Mouse (Mus musculus): ENCODE data around the gene Tmem253. TPM values are rescaled to one million over a fixed set of nuclear protein-coding genes. Genes with fewer than 3 reads are reported as not detected.

The Tmem253 gene
- polyA plus RNA-seq, 1 experiment, result 7.6 TPM

GRCm38 (mm10) chr14:51996231-51996841 is 19.1 kb upstream of the Tmem253 start:
- no peaks in the 10 kb centered on the region for H3K4me1 ChIP-seq (ENCODE audit: control insufficient read depth, insufficient read depth, insufficient read length, low read length)
- no peak overlapping the region for H3K27ac ChIP-seq (replicated peaks; ENCODE audit: low read depth, low read length)
- H3K4me3 ChIP-seq (ENCODE audit: insufficient read depth, low read depth, low read length), result no peak overlapping the region

- Histone ChIP-seq H3K4me1 (ENCODE audit: control insufficient read depth, insufficient read depth, insufficient read length, low read length) (no peaks in the 10 kb centered on the region), H3K27ac (replicated peaks; ENCODE audit: low read depth, low read length) (no peak overlapping the region)
Observed at GRCm38 (mm10) chr14:51996866-51997265, 18.6 kb upstream of the Tmem253 start.

GRCm38 (mm10) chr14:51997483-51997882 is 18.0 kb upstream of the Tmem253 start:
- no peaks in the 10 kb centered on the region for H3K4me1 ChIP-seq (ENCODE audit: control insufficient read depth, insufficient read depth, insufficient read length, low read length)
- no peak overlapping the region for H3K27ac ChIP-seq (replicated peaks; ENCODE audit: low read depth, low read length)
- no peak overlapping the region for H3K4me3 ChIP-seq (ENCODE audit: insufficient read depth, low read depth, low read length)

More at GRCm38 (mm10) chr14:51996866-51997265, 18.6 kb upstream of the Tmem253 start:
- no peak overlapping the region for H3K4me3 ChIP-seq (ENCODE audit: insufficient read depth, low read depth, low read length)

GRCm38 (mm10) chr14:52003981-52004495 is 11.4 kb upstream of the Tmem253 start:
- Histone ChIP-seq H3K4me1 (ENCODE audit: control insufficient read depth, insufficient read depth, insufficient read length, low read length) (no peaks in the 10 kb centered on the region), H3K4me3 (ENCODE audit: insufficient read depth, low read depth, low read length) (no peak overlapping the region)

GRCm38 (mm10) chr14:52005141-52005540 is 10.3 kb upstream of the Tmem253 start:
- Histone ChIP-seq H3K4me3 (ENCODE audit: insufficient read depth, low read depth, low read length) (no peak overlapping the region), H3K27ac (replicated peaks; ENCODE audit: low read depth, low read length) (no peak overlapping the region), H3K4me1 (ENCODE audit: control insufficient read depth, insufficient read depth, insufficient read length, low read length) (no peaks in the 10 kb centered on the region)

More at GRCm38 (mm10) chr14:52003981-52004495, 11.4 kb upstream of the Tmem253 start:
- no peak overlapping the region for H3K27ac ChIP-seq (replicated peaks; ENCODE audit: low read depth, low read length)

- H3K27ac ChIP-seq (replicated peaks; ENCODE audit: low read depth, low read length), result no peak overlapping the region
- H3K4me3 ChIP-seq (ENCODE audit: insufficient read depth, low read depth, low read length), result no peak overlapping the region
- H3K4me1 ChIP-seq (ENCODE audit: control insufficient read depth, insufficient read depth, insufficient read length, low read length), result no peaks in the 10 kb centered on the region
Observed at GRCm38 (mm10) chr14:52005616-52006015, 9.8 kb upstream of the Tmem253 start.

GRCm38 (mm10) chr14:52006241-52006640 is 9.2 kb upstream of the Tmem253 start:
- no peak overlapping the region for H3K4me3 ChIP-seq (ENCODE audit: insufficient read depth, low read depth, low read length)
- no peak overlapping the region for H3K27ac ChIP-seq (replicated peaks; ENCODE audit: low read depth, low read length)

GRCm38 (mm10) chr14:52006771-52007170 is 8.7 kb upstream of the Tmem253 start:
- no peak overlapping the region for H3K27ac ChIP-seq (replicated peaks; ENCODE audit: low read depth, low read length)
- no peaks in the 10 kb centered on the region for H3K4me1 ChIP-seq (ENCODE audit: control insufficient read depth, insufficient read depth, insufficient read length, low read length)
- H3K4me3 ChIP-seq (ENCODE audit: insufficient read depth, low read depth, low read length), result no peak overlapping the region

More at GRCm38 (mm10) chr14:52006241-52006640, 9.2 kb upstream of the Tmem253 start:
- no peaks in the 10 kb centered on the region for H3K4me1 ChIP-seq (ENCODE audit: control insufficient read depth, insufficient read depth, insufficient read length, low read length)

- no peak overlapping the region for H3K4me3 ChIP-seq (ENCODE audit: insufficient read depth, low read depth, low read length)
- no peaks in the 10 kb centered on the region for H3K4me1 ChIP-seq (ENCODE audit: control insufficient read depth, insufficient read depth, insufficient read length, low read length)
- H3K27ac ChIP-seq (replicated peaks; ENCODE audit: low read depth, low read length), result no peak overlapping the region
Observed at GRCm38 (mm10) chr14:52008321-52009203, 6.9 kb upstream of the Tmem253 start.

GRCm38 (mm10) chr14:52009361-52009760 is 6.1 kb upstream of the Tmem253 start:
- no peak overlapping the region for H3K4me3 ChIP-seq (ENCODE audit: insufficient read depth, low read depth, low read length)
- no peak overlapping the region for H3K27ac ChIP-seq (replicated peaks; ENCODE audit: low read depth, low read length)
- no peaks in the 10 kb centered on the region for H3K4me1 ChIP-seq (ENCODE audit: control insufficient read depth, insufficient read depth, insufficient read length, low read length)

GRCm38 (mm10) chr14:52009841-52010240 is 5.6 kb upstream of the Tmem253 start:
- no peak overlapping the region for H3K27ac ChIP-seq (replicated peaks; ENCODE audit: low read depth, low read length)
- no peak overlapping the region for H3K4me3 ChIP-seq (ENCODE audit: insufficient read depth, low read depth, low read length)
- no peaks in the 10 kb centered on the region for H3K4me1 ChIP-seq (ENCODE audit: control insufficient read depth, insufficient read depth, insufficient read length, low read length)

GRCm38 (mm10) chr14:52010446-52011111 is 4.9 kb upstream of the Tmem253 start:
- peaks cover 3% of the 10 kb centered on the region; the same call in 1 of the 2 replicates for H3K4me1 ChIP-seq (ENCODE audit: control insufficient read depth, insufficient read depth, insufficient read length, low read length)
- H3K27ac ChIP-seq (replicated peaks; ENCODE audit: low read depth, low read length), result no peak overlapping the region

GRCm38 (mm10) chr14:52011683-52012082 is 3.8 kb upstream of the Tmem253 start:
- no peak overlapping the region for H3K27ac ChIP-seq (replicated peaks; ENCODE audit: low read depth, low read length)
- H3K4me1 ChIP-seq (ENCODE audit: control insufficient read depth, insufficient read depth, insufficient read length, low read length), result peaks cover 12% of the 10 kb centered on the region; the same call in 1 of the 2 replicates
- no peak overlapping the region for H3K4me3 ChIP-seq (ENCODE audit: insufficient read depth, low read depth, low read length)

More at GRCm38 (mm10) chr14:52010446-52011111, 4.9 kb upstream of the Tmem253 start:
- no peak overlapping the region for H3K4me3 ChIP-seq (ENCODE audit: insufficient read depth, low read depth, low read length)

GRCm38 (mm10) chr14:52012085-52012484 is 3.4 kb upstream of the Tmem253 start:
- Histone ChIP-seq H3K27ac (replicated peaks; ENCODE audit: low read depth, low read length) (no peak overlapping the region), H3K4me1 (ENCODE audit: control insufficient read depth, insufficient read depth, insufficient read length, low read length) (peaks cover 14% of the 10 kb centered on the region; the same call in 1 of the 2 replicates), H3K4me3 (ENCODE audit: insufficient read depth, low read depth, low read length) (no peak overlapping the region)

GRCm38 (mm10) chr14:52012553-52012952 is 2.9 kb upstream of the Tmem253 start:
- no peak overlapping the region for H3K4me3 ChIP-seq (ENCODE audit: insufficient read depth, low read depth, low read length)
- H3K27ac ChIP-seq (replicated peaks; ENCODE audit: low read depth, low read length), result no peak overlapping the region
- H3K4me1 ChIP-seq (ENCODE audit: control insufficient read depth, insufficient read depth, insufficient read length, low read length), result peaks cover 14% of the 10 kb centered on the region; the same call in 1 of the 2 replicates

Measured in brown adipose tissue, adult 24 weeks (tissue).